Mouse (Mus musculus) kidney, adult 8-10 months (tissue): Measurements from ENCODE around the gene Gm20481.
A peak's percentile ranks its signal among the peaks of the same experiment; 100 is the strongest.
"Not testable (repeated sequence)": the region's sequence is repeated elsewhere in the genome, so short reads cannot be mapped to it uniquely, and the experiment has no call there.

Experiments used
- DNase-seq, 2 experiments: peaks; one replicate each; pipeline ENCODE4 v3.0.0; 2022

Gene Gm20481

GRCm38 (mm10) chr17:34969822-34970221, at the start of gene Gm20481:
Gene Gm20481, plus strand, starts transcription at chr17:34969912.
- DNase-seq = not testable (repeated sequence)

- DNase-seq = no peak
Observed at GRCm38 (mm10) chr17:34922939-34923338, 46.8 kb upstream of the Gm20481 start.

- DNase-seq = no peak
Observed at GRCm38 (mm10) chr17:34924258-34924657, 45.5 kb upstream of the Gm20481 start.

- no peak for DNase-seq
Observed at GRCm38 (mm10) chr17:34927306-34928019, 42.2 kb upstream of the Gm20481 start.

- DNase-seq = no peak
Observed at GRCm38 (mm10) chr17:34928841-34929240, 40.9 kb upstream of the Gm20481 start.

- peak; percentile 99 for DNase-seq
Observed at GRCm38 (mm10) chr17:34931061-34931734, 38.5 kb upstream of the Gm20481 start, which contains the start of gene Neu1. Gene Neu1, plus strand, starts transcription at chr17:34931253.

- no peak for DNase-seq
Observed at GRCm38 (mm10) chr17:34931735-34932098, 38.0 kb upstream of the Gm20481 start.

GRCm38 (mm10) chr17:34932287-34932686, 37.4 kb upstream of the Gm20481 start:
- no peak for DNase-seq

- peak; percentile 70 to 77 for DNase-seq
Observed at GRCm38 (mm10) chr17:34934031-34934430, 35.7 kb upstream of the Gm20481 start.

- peak in 1 of 2 experiments; percentile 60 for DNase-seq
Observed at GRCm38 (mm10) chr17:34934830-34935229, 34.9 kb upstream of the Gm20481 start.

GRCm38 (mm10) chr17:34937960-34938505, 31.7 kb upstream of the Gm20481 start:
- peak; percentile 80 to 86 for DNase-seq

- DNase-seq = no peak
Observed at GRCm38 (mm10) chr17:34941344-34942041, 28.2 kb upstream of the Gm20481 start.

- DNase-seq = peak; percentile 63 to 66
Observed at GRCm38 (mm10) chr17:34943128-34943815, 26.4 kb upstream of the Gm20481 start.

GRCm38 (mm10) chr17:34944362-34944761, 25.4 kb upstream of the Gm20481 start:
- DNase-seq = peak; percentile 70 to 73

GRCm38 (mm10) chr17:34946486-34947140, 23.1 kb upstream of the Gm20481 start:
- peak; percentile 73 to 80 for DNase-seq

- peak; percentile 65 to 76 for DNase-seq
Observed at GRCm38 (mm10) chr17:34947606-34948005, 22.1 kb upstream of the Gm20481 start.

GRCm38 (mm10) chr17:34948721-34949552, 20.8 kb upstream of the Gm20481 start:
- DNase-seq = not testable (repeated sequence)

GRCm38 (mm10) chr17:34949553-34949969, 20.2 kb upstream of the Gm20481 start:
- DNase-seq = no peak

- DNase-seq = no peak
Observed at GRCm38 (mm10) chr17:34950514-34951455, 18.9 kb upstream of the Gm20481 start.
